Mouse (Mus musculus) adrenal gland, postnatal 0 days (tissue): ENCODE measurements around the gene Gm10306. TPM values are rescaled to one million over a fixed set of nuclear protein-coding genes. Genes with fewer than 3 reads are reported as not detected.

Experiments used
- polyA plus RNA-seq: library from polyadenylated mRNA; unstranded; fragments of >200 nt; fragmentation: Nextera tagmentation; extraction: Ambion mirVana; gene quantifications from 2 replicates; pipeline ENCODE4 v1.2.1, GENCODE M21; 2015

Gene Gm10306
- 0.51 TPM in 1 of 2 replicates, not detected in the other for polyA plus RNA-seq

GRCm38 (mm10) chr4:94556265-94557054, at the start of gene Gm10306, which contains the start of gene Caap1:
Gene Gm10306 (plus strand): TSS chr4:94556546.
Gene Caap1 (minus strand): TSS chr4:94556796.

GRCm38 (mm10) chr4:94603031-94603629, 46.8 kb downstream of the Gm10306 start, which contains the start of gene Plaa:
Gene Plaa (minus strand): TSS chr4:94603244.

Other genes starting within 250 kb of the Gm10306 start
- 15.0 and 16.1 TPM in 2 replicates for gene Caap1, start 250 bp downstream of the Gm10306 start, polyA plus RNA-seq
- gene Plaa, start 46.7 kb downstream of the Gm10306 start, polyA plus RNA-seq: 40.4 and 53.2 TPM in 2 replicates
- gene Ift74, start 57.9 kb downstream of the Gm10306 start, polyA plus RNA-seq: 41.0 and 42.6 TPM in 2 replicates
- 0.37 and 0.44 TPM in 2 replicates for gene Lrrc19, start 93.6 kb downstream of the Gm10306 start, polyA plus RNA-seq
- gene Tek, start 182.7 kb downstream of the Gm10306 start, polyA plus RNA-seq: 11.9 and 20.8 TPM in 2 replicates